Mouse (Mus musculus) hindbrain, embryonic 10.5 days (tissue): ENCODE results near the gene Olfr103. TPM values are rescaled to one million over a fixed set of nuclear protein-coding genes. Genes with fewer than 3 reads are reported as not detected.

Source experiments
- DNase-seq: peaks from one replicate; pipeline ENCODE4 v3.0.0-alpha.2; 2017; ENCODE audit warnings: low spot score
- H3K27ac ChIP-seq: fragments of 300-500 bp; sonication (generic); 2 replicates; pipeline ENCODE4 v1.5.1; 2016; ENCODE audit warnings: mild to moderate bottlenecking, moderate library complexity
- H3K27me3 ChIP-seq: fragments of 300-500 bp; sonication (generic); 2 replicates; pipeline ENCODE4 v1.6.1; 2016; ENCODE audit warnings: mild to moderate bottlenecking; ENCODE audit not compliant: poor library complexity, insufficient read depth, severe bottlenecking
- H3K36me3 ChIP-seq: fragments of 300-500 bp; sonication (generic); 2 replicates; pipeline ENCODE4 v1.6.1; 2016; ENCODE audit warnings: mild to moderate bottlenecking, moderate library complexity
- H3K4me1 ChIP-seq: fragments of 300-500 bp; sonication (generic); replicated peaks from 2 replicates; pipeline ENCODE4 v1.6.1; 2016; ENCODE audit warnings: mild to moderate bottlenecking
- H3K4me3 ChIP-seq: fragments of 300-500 bp; sonication (generic); 2 replicates; pipeline ENCODE4 v1.5.1; 2016; ENCODE audit warnings: mild to moderate bottlenecking, moderate library complexity
- H3K9me3 ChIP-seq: fragments of 300-500 bp; sonication (generic); 2 replicates; pipeline ENCODE4 v1.6.1; 2016; ENCODE audit warnings: mild to moderate bottlenecking, moderate library complexity
- WGBS: fragments of 180-500 bp; shearing (Covaris S2); methylation state at CpG from one replicate; pipeline ENCODE4 v1.1.7; 2016; 5-methylcytosine and 5-hydroxymethylcytosine counted together
- polyA plus RNA-seq: library from polyadenylated mRNA; unstranded; fragments of >200 nt; fragmentation: Nextera tagmentation; extraction: Ambion mirVana; gene quantifications from 2 replicates; pipeline ENCODE4 v1.2.1, GENCODE M21; 2016

Gene Olfr103
- not detected in 2 replicates for polyA plus RNA-seq

DNA sequence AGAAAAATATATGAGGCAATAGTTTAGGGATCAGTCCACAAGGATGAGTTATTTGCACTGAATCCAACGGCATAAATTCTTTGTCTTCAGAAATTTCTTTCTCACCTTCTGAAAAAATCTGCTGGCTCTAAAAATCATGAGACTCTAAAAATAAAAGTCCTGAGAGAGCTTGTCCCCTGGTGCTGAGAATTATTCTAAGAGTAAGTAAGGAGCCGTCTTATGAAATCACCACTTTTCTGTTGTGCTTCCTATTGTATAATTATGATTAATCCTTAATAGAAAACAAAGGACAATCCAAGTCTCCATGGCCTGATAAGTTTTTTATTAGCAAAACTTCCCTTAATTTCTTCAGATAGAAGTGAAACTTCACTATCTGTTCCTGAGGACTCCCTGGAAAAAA is at the start of gene Olfr103:
Olfr103 (minus strand) TSS at position 101 of the 400 bp plus-strand sequence.
- no peak within 1 kb of the TSS for H3K27ac ChIP-seq
- H3K4me1 ChIP-seq, result no peaks in the 10 kb centered on the region
- no peaks in the 10 kb centered on the region for H3K9me3 ChIP-seq
- H3K36me3 ChIP-seq, result no peaks in the 10 kb centered on the region
- H3K4me3 ChIP-seq, result no peak within 1 kb of the TSS
- H3K27me3 ChIP-seq, result no peaks in the 10 kb centered on the region
- WGBS, result 89% methylated on average over 2 of the region's 2 CpGs
- DNase-seq, result no peak

DNA sequence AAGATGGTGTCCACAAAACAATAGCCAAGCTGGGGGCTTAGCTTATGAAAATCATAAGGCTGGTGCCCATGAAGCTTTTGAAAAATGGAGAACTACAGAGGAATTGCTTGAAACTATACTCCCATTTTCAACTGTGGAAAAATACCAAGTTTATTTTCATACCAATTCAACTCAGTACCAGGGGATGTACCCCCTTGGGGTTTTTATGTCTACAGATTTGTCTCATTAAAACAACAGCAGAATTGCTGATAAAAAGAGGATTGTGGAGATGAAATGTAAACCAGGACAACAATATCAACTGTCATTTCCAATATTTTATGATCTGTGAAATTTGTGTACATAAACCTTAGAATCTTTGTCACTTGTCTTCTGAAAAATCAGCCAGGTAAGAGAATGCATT is 39.2 kb upstream of the Olfr103 start, which contains the start of gene Olfr105-ps:
Olfr105-ps (plus strand) TSS at position 301 of the 400 bp plus-strand sequence.
- Histone ChIP-seq H3K27me3 (no peaks in the 10 kb centered on the region), H3K36me3 (no peaks in the 10 kb centered on the region), H3K4me3 (no peak within 1 kb of the TSS), H3K9me3 (no peaks in the 10 kb centered on the region), H3K27ac (no peak within 1 kb of the TSS), H3K4me1 (no peaks in the 10 kb centered on the region)
- DNase-seq, result no peak

DNA sequence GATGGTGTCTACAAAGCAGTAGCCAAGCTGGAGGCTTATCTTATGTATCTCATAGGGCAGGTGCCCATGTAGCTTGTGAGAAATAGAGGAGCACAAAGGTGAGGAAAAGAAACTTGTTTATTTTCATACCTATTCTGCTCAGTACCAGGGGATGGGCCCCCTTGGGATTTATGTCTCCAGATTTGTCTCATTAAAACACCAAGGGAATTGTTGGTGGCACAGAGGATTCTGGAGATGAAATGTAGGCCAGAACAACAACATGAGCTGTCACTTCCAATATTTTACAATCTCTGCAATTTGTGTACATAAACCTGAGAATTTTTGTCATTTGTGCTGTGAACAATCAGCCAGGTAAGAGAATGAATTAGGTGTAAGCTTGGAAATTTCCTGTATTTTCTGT is 19.8 kb upstream of the Olfr103 start, which contains the start of gene Olfr104-ps:
Olfr104-ps (plus strand) TSS at position 301 of the 400 bp plus-strand sequence.
- DNase-seq, result no peak
- Histone ChIP-seq H3K27me3 (no peaks in the 10 kb centered on the region), H3K4me3 (no peak within 1 kb of the TSS)

DNA sequence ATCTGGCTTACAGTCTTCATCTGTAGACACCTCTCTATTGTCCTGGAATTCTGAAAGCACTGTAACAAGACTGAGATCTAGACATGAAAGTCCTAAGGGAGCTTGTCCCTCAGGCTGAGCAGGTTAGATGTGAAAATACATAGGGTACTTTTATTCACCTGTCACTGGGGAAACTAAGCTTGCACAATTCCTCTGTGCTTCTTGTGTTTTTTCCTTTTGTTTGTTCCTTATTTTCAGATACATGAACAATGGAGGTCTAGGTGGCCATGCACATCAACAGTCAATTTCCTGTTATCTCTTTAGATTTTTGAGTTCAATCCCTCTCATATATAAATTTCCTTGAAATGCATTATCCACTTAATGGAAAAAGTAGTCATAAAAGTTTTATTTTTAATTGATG is 22.5 kb downstream of the Olfr103 start, which contains the start of gene Olfr102:
Olfr102 (minus strand) TSS at position 101 of the 400 bp plus-strand sequence.
- no peak for DNase-seq
- no peaks in the 10 kb centered on the region for H3K27me3 ChIP-seq
- no peak within 1 kb of the TSS for H3K27ac ChIP-seq
- H3K36me3 ChIP-seq, result no peaks in the 10 kb centered on the region
- H3K4me3 ChIP-seq, result no peak within 1 kb of the TSS
- H3K9me3 ChIP-seq, result no peaks in the 10 kb centered on the region
- H3K4me1 ChIP-seq, result no peaks in the 10 kb centered on the region

More for the DNA sequence above, 19.8 kb upstream of the Olfr103 start, which contains the start of gene Olfr104-ps:
- Histone ChIP-seq H3K36me3 (no peaks in the 10 kb centered on the region), H3K4me1 (no peaks in the 10 kb centered on the region), H3K27ac (no peak within 1 kb of the TSS), H3K9me3 (no peaks in the 10 kb centered on the region)

DNA sequence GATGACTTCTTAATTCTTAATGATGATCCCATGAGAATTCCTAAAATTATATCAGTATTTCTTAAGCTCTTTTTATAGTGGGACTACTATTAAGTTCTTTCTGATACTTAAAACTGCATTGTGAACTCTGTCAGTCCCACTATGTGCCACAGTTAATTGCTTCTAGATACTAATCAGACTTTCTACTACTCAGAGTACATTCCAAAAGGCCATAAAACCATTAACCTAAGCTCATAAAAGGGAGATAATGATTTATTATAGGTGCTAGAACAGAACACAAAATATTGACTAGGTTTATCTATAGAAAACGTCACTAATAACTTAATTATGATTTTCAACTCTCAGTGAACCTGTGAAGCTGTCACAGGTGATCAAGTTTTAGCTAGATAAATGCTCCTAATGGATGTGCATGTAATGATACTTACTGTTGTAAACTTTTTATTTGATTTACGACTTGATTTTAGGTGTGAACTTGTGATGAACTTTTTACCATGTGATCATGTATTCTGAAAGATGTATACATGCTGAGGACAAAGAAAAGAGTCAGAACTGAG is 29.3 kb downstream of the Olfr103 start:
- Histone ChIP-seq H3K9me3 (no peaks in the 10 kb centered on the region), H3K27ac (no peak overlapping the region), H3K4me3 (no peak overlapping the region), H3K27me3 (no peaks in the 10 kb centered on the region), H3K4me1 (no peaks in the 10 kb centered on the region), H3K36me3 (no peaks in the 10 kb centered on the region)
- WGBS, result 55% methylated on average over 2 of the region's 2 CpGs
- no peak for DNase-seq

DNA sequence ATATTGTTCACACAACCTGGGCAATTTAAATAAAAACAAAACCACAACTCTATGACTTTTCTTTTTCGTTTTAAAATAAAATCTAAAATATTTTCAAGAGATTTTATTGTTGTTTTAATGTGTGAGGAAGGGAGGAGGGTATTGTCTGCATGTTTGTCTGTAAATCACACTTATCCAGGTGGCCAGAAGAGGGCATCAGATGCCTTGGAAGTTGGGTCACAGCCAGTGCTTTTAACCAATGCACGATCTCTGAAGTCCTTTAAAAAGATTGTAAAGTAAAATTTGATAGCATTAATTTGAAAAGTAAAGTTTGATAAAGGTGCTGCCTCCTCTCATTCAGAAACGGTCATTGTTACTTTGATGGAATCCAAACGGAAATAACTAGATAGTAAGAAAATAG is 31.0 kb downstream of the Olfr103 start:
- DNase-seq, result no peak
- no peak overlapping the region for H3K4me3 ChIP-seq
- H3K27me3 ChIP-seq, result no peaks in the 10 kb centered on the region
- no peaks in the 10 kb centered on the region for H3K4me1 ChIP-seq
- H3K9me3 ChIP-seq, result no peaks in the 10 kb centered on the region
- WGBS, result 42% methylated on average over 4 of the region's 4 CpGs
- no peaks in the 10 kb centered on the region for H3K36me3 ChIP-seq
- H3K27ac ChIP-seq, result no peak overlapping the region

DNA sequence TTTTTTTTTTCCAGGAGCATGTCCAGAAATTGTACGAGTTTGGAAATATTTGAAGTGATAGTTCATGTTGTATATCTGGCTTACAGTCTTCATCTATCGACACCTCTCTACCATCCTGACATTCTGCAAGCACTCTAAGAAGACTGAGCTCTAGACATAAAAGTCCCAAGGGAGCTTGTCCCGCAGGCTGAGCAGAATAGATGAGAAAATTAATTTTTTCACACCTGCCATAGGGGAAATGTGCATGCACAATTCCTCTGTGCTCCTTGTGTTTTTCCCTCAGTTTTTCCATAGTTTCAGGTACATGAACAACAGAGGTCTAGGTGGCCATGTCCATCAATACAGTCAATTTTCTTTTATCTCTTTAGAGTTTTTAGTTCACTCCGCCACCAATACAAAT is 35.3 kb downstream of the Olfr103 start, which contains the start of gene Olfr101:
Olfr101 (minus strand) TSS at position 101 of the 400 bp plus-strand sequence.
- no peak for DNase-seq
- Histone ChIP-seq H3K36me3 (no peaks in the 10 kb centered on the region), H3K27ac (no peak within 1 kb of the TSS), H3K4me3 (no peak within 1 kb of the TSS), H3K27me3 (no peaks in the 10 kb centered on the region), H3K9me3 (no peaks in the 10 kb centered on the region), H3K4me1 (no peaks in the 10 kb centered on the region)
- WGBS, result 88% methylated on average over 4 of the region's 4 CpGs

Other genes with a start within 250 kb of the Olfr103 start
- not detected in 2 replicates for gene Olfr91, start 241.4 kb downstream of the Olfr103 start, polyA plus RNA-seq
- gene Olfr92, start 219.6 kb downstream of the Olfr103 start, polyA plus RNA-seq, result not detected in 2 replicates
- not detected in 2 replicates for gene Olfr93, start 178.2 kb downstream of the Olfr103 start, polyA plus RNA-seq
- not detected in 2 replicates for gene Ubd, start 145.8 kb downstream of the Olfr103 start, polyA plus RNA-seq
- gene Olfr94, start 138.7 kb downstream of the Olfr103 start, polyA plus RNA-seq, result not detected in 2 replicates
- not detected in 2 replicates for gene Olfr95, start 126.6 kb downstream of the Olfr103 start, polyA plus RNA-seq
- not detected in 2 replicates for gene Olfr96, start 119.6 kb downstream of the Olfr103 start, polyA plus RNA-seq
- not detected in 2 replicates for gene Olfr97, start 102.4 kb downstream of the Olfr103 start, polyA plus RNA-seq
- not detected in 2 replicates for gene Olfr98, start 75.9 kb downstream of the Olfr103 start, polyA plus RNA-seq
- gene H2-M3, start 69.5 kb downstream of the Olfr103 start, polyA plus RNA-seq, result 1.1 and 1.4 TPM in 2 replicates
- gene Olfr99, start 56.2 kb downstream of the Olfr103 start, polyA plus RNA-seq, result not detected in 2 replicates
- not detected in 2 replicates for gene Olfr101, start 35.4 kb downstream of the Olfr103 start, polyA plus RNA-seq
- gene Olfr102, start 22.6 kb downstream of the Olfr103 start, polyA plus RNA-seq, result not detected in 2 replicates
- gene Olfr104-ps, start 19.9 kb upstream of the Olfr103 start, polyA plus RNA-seq, result not detected in 2 replicates
- not detected in 2 replicates for gene Olfr105-ps, start 39.3 kb upstream of the Olfr103 start, polyA plus RNA-seq
- not detected in 2 replicates for gene Olfr106-ps, start 50.7 kb upstream of the Olfr103 start, polyA plus RNA-seq
- not detected in 2 replicates for gene Olfr107, start 59.5 kb upstream of the Olfr103 start, polyA plus RNA-seq
- gene Olfr108, start 105.8 kb upstream of the Olfr103 start, polyA plus RNA-seq, result not detected in 2 replicates
- gene Olfr109, start 119.2 kb upstream of the Olfr103 start, polyA plus RNA-seq, result not detected in 2 replicates
- not detected in 2 replicates for gene H2-M2, start 143.9 kb upstream of the Olfr103 start, polyA plus RNA-seq
- gene Olfr110, start 152.8 kb upstream of the Olfr103 start, polyA plus RNA-seq, result not detected in 2 replicates
- not detected in 2 replicates for gene Olfr111, start 168.3 kb upstream of the Olfr103 start, polyA plus RNA-seq
- gene Olfr112, start 229.8 kb upstream of the Olfr103 start, polyA plus RNA-seq, result not detected in 2 replicates
- not detected in 2 replicates for gene Olfr113, start 238.0 kb upstream of the Olfr103 start, polyA plus RNA-seq